Mouse (Mus musculus) C2C12 (cell line): ENCODE measurements around the gene Gpr4.

Experiments
- CEBPB ChIP-seq: IDR thresholded peaks from one replicate; pipeline ENCODE4 v1.6.1; 2011; ENCODE audit warnings: low read depth, mild to moderate bottlenecking, control low read depth, moderate library complexity
- CTCF ChIP-seq: IDR thresholded peaks from one replicate; pipeline ENCODE4 v1.5.1; 2011; ENCODE audit not compliant: control insufficient read depth, insufficient read depth, insufficient read length
- FOSL1 ChIP-seq: IDR thresholded peaks from one replicate; pipeline ENCODE4 v1.8.0; 2011; ENCODE audit warnings: mild to moderate bottlenecking, low read length; ENCODE audit not compliant: poor library complexity, insufficient read depth, severe bottlenecking
- MAX ChIP-seq: IDR thresholded peaks from one replicate; pipeline ENCODE4 v1.6.1; 2011; ENCODE audit warnings: mild to moderate bottlenecking, control low read depth
- MYOG ChIP-seq: IDR thresholded peaks from one replicate; pipeline ENCODE4 v1.6.1; 2011; ENCODE audit not compliant: control insufficient read depth, insufficient read length; ENCODE audit errors: extremely low read depth

- no peak for TF ChIP-seq CTCF
- TF ChIP-seq FOSL1 = no peak
- TF ChIP-seq CEBPB = no peak
- no peak for TF ChIP-seq MAX
- no peak for TF ChIP-seq MYOG
These were observed 56.8 kb downstream of the Gpr4 start for GRCm38 (mm10) chr7:19268993-19269681.
